Mouse (Mus musculus) right cerebral cortex, adult 2 months (tissue): ENCODE results near the gene Gm5169.
"Not testable (repeated sequence)": the region's sequence is repeated elsewhere in the genome, so short reads cannot be mapped to it uniquely, and the experiment has no call there.

Experiments used
- DNase-seq, 2 experiments: peaks; one replicate each; pipeline ENCODE4 v3.0.0; 2021 to 2022; ENCODE audit warnings: low spot score in 2 of 2

Gene Gm5169

DNA sequence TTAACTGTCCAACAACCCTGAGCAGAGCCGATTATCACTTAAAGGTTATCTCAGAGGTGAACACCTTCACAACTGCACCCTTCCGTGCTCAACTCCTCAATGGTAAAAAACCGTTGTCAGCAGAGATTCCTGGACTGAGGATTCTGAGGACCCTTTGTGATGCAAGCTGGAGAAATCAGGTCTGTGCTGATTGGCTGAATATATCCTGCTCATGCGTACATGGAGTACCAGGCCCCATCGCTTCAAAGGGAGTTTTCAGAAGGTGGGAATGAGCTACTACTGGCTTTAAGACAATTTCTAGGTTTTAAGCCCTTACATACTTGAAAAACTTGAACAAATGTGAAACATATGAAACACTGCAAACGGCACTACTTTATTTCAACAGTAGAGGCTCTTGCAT is at the start of gene Gm5169:
Gm5169 (minus strand) TSS at position 101 of the 400 bp plus-strand sequence.
- not testable (repeated sequence) for DNase-seq

DNA sequence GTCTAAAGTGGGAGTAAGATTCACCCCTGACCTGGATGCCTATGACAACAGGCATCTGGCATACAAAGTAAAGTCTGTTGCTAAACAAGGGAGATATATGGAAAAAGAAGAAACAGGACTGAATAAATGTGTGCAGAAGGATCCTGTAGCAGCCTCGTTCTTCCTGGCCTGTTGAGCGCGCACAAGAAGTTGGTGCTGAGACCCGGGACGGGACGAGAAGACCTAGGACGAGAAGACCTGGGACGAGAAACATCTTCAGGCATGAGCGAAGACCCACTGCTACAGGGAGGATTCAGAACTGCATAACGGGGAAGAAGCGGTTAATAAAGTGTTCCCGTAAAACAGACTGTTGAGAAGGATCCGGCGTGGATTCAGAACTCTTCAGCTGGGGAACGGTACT is 46.2 kb upstream of the Gm5169 start:
- DNase-seq, result not testable (repeated sequence)
